Comparison of ENCODE assay signal across 8 mouse cellular contexts in the genomic region with DNA sequence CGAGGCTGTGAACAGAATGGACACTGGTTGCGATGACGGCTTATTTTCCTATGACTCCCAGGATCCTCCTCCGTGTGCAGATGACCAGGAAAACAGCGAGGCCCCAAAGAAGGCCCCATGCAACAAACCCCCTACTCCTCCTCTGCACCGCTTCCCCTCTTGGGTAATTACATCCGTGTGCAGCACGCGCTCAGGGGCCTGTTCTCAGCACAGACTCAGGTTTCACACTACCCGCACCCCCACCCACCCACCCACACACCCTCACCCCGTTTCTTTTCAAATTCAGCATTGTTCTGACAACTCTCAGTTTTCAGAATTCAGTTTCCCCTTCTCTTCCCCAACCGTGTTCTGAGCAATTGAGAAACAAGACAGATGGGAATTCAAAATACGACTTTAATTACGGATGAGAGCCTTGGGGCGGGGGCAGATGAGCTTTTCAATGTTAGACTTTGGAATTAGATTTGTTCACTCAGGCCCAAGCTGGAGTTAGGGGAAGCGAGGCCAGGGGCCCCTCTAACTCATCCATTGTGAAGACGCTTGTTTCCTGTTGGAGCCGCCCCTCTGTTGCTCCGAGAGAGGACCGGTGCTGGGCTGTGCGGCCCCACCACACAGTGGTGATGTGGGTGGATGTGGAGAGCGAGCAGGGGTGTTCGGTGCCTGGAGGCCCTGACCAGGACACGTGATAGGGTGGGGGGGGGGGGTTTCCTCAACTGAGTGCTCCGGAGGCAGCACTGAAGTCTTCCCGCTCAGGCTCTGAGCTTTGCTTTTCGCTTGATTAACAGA. TPM values are rescaled to one million over a fixed set of nuclear protein-coding genes. Genes with fewer than 3 reads are reported as not detected.
DNase-seq lines count a peak whose midpoint lies in the region; ATAC-seq lines count a peak whose summit lies in the region.
"Had no signal": no experiment of that assay in that cellular context is flagged by ENCODE, and none has a peak within 500 bp of the region (broad histone marks: within the 10 kb centered on the region; RNA-seq: fewer than 3 reads in every experiment).

No protein-coding gene starts in this region.

- no peak overlapping the region for H3K27ac ChIP-seq in forebrain, embryonic 15.5 days (replicated peaks)
- H3K27ac ChIP-seq: liver, embryonic 13.5 days had no signal

- H3K9ac ChIP-seq in forebrain, embryonic 15.5 days (replicated peaks), result no peak overlapping the region
- H3K9ac ChIP-seq: liver, embryonic 13.5 days had no signal

- peaks cover 3% of the 10 kb centered on the region for H3K4me1 ChIP-seq in forebrain, embryonic 15.5 days
- H3K4me1 ChIP-seq: liver, embryonic 13.5 days had no signal

- no peaks in the 10 kb centered on the region for H3K27me3 ChIP-seq in forebrain, embryonic 15.5 days
- H3K27me3 ChIP-seq: liver, embryonic 13.5 days had no signal

- 33% methylated on average over 27 of the region's 27 CpGs for WGBS in forebrain, embryonic 15.5 days

- no peaks in the 10 kb centered on the region for H3K36me3 ChIP-seq in forebrain, embryonic 15.5 days
- H3K36me3 ChIP-seq: liver, embryonic 13.5 days had no signal

- intact Hi-C loops in heart, postnatal 25 days (cut with DNase I), result no loop called here

- DNase-seq in CD8-positive naive resting alpha-beta T cell, adult 2 months (ENCODE audit: low read depth in 2 of 2, low spot score in 2 of 2), result peak; percentile 5 to 7
- peak; percentile 14 for DNase-seq in ES-CJ7 (ENCODE audit: low read depth, low spot score)
- DNase-seq in urinary bladder, postnatal 4 days (ENCODE audit: low spot score in 2 of 2), result no peak
- DNase-seq in right cerebral cortex, postnatal 10 days (ENCODE audit: low spot score in 2 of 2), result no peak
- DNase-seq in heart, postnatal 25 days (ENCODE audit: low spot score), result no peak
- DNase-seq: liver, embryonic 13.5 days had no signal

- peak; percentile 87 for ATAC-seq in forebrain, embryonic 15.5 days (replicated peaks)
- ATAC-seq in megakaryocyte, adult 5-6 weeks (ENCODE audit: poor library complexity, severe bottlenecking), result peak; percentile 54

- H3K4me3 ChIP-seq in forebrain, embryonic 15.5 days, result no peak overlapping the region
- H3K4me3 ChIP-seq: liver, embryonic 13.5 days had no signal

- H3K4me2 ChIP-seq in forebrain, embryonic 15.5 days (replicated peaks), result peak overlapping the region; percentile 23
- H3K4me2 ChIP-seq: liver, embryonic 13.5 days had no signal

- H3K9me3 ChIP-seq in forebrain, embryonic 15.5 days, result no peaks in the 10 kb centered on the region
- H3K9me3 ChIP-seq: liver, embryonic 13.5 days had no signal

RNA-seq across cellular contexts. Expression of a gene that starts 55.3 kb away (rescaled TPM):
- 0.88 and 1.2 TPM in 2 replicates for polyA plus RNA-seq in forebrain, embryonic 15.5 days (2015; fragmentation: Nextera tagmentation; extraction: Ambion mirVana)
- total RNA-seq in megakaryocyte, adult 5-6 weeks (2015), result not detected in 2 replicates
- 0.12 and 0.15 TPM in 2 replicates for total RNA-seq in megakaryocyte, adult 5-6 weeks (2017)
- total RNA-seq in heart, postnatal 25 days (2021), result 1 to 10 TPM; 2.1 TPM

RNA-seq across cellular contexts. Expression of a gene that starts 59.3 kb away (rescaled TPM):
- 33.4 and 36.1 TPM in 2 replicates for polyA plus RNA-seq in forebrain, embryonic 15.5 days (2015; fragmentation: Nextera tagmentation; extraction: Ambion mirVana)
- 2.6 and 3.3 TPM in 2 replicates for total RNA-seq in megakaryocyte, adult 5-6 weeks (2015)
- 0.88 and 1.1 TPM in 2 replicates for total RNA-seq in megakaryocyte, adult 5-6 weeks (2017)
- total RNA-seq in heart, postnatal 25 days (2021), result 1 to 10 TPM; 2.8 to 3.0 TPM

Comparison
In these comparisons a context has a peak if more than half of its experiments do, and no peak if none do; other contexts are left out.
1. DNase-seq: peak in CD8-positive naive resting alpha-beta T cell, adult 2 months (2 of 2) and ES-CJ7 (single experiment); none in urinary bladder, postnatal 4 days (0 of 2), right cerebral cortex, postnatal 10 days (0 of 2) and heart, postnatal 25 days (single experiment).